Mouse (Mus musculus) neural tube, embryonic 11.5 days (tissue): ENCODE measurements around the gene Dusp2. TPM values are rescaled to one million over a fixed set of nuclear protein-coding genes. Genes with fewer than 3 reads are reported as not detected.
"Not testable (repeated sequence)": the region's sequence is repeated elsewhere in the genome, so short reads cannot be mapped to it uniquely, and the experiment has no call there.

Source experiments
- ATAC-seq: fragments of 200-750 bp; cut with Nextera tagmentation; 2 replicates; pipeline ENCODE4 v1.8.0; 2017; ENCODE audit warnings: moderate number of reproducible peaks, mild to moderate bottlenecking, moderate TSS enrichment, moderate library complexity; ENCODE audit not compliant: insufficient read depth, low FRiP score, low TSS enrichment
- DNase-seq: peaks from one replicate; pipeline ENCODE4 v3.0.0-alpha.2; 2015; ENCODE audit warnings: low spot score
- H3K27ac ChIP-seq: fragments of 300-500 bp; sonication (generic); 2 replicates; pipeline ENCODE4 v1.5.1; 2014; ENCODE audit warnings: low read depth, mild to moderate bottlenecking, low read length
- H3K27me3 ChIP-seq: fragments of 300-500 bp; sonication (generic); 2 replicates; pipeline ENCODE4 v1.6.1; 2014; ENCODE audit warnings: mild to moderate bottlenecking, low read length, mixed read lengths; ENCODE audit not compliant: control insufficient read depth, insufficient read depth
- H3K36me3 ChIP-seq: fragments of 300-500 bp; sonication (generic); 2 replicates; pipeline ENCODE4 v1.6.1; 2014; ENCODE audit warnings: mild to moderate bottlenecking, low read length, moderate library complexity, mixed read lengths; ENCODE audit not compliant: control insufficient read depth, insufficient read depth
- H3K4me1 ChIP-seq: fragments of 300-500 bp; sonication (generic); 2 replicates; pipeline ENCODE4 v1.6.1; 2014; ENCODE audit warnings: low read length, mixed read lengths; ENCODE audit not compliant: control insufficient read depth, insufficient read depth
- H3K4me2 ChIP-seq: fragments of 300-500 bp; sonication (generic); 2 replicates; pipeline ENCODE4 v1.6.1; 2014; ENCODE audit warnings: low read depth, mild to moderate bottlenecking, moderate library complexity
- H3K4me3 ChIP-seq: fragments of 300-500 bp; sonication (generic); 2 replicates; pipeline ENCODE4 v1.5.1; 2014; ENCODE audit warnings: low read depth, low read length
- H3K9ac ChIP-seq: fragments of 300-500 bp; sonication (generic); 2 replicates; pipeline ENCODE4 v1.6.1; 2014; ENCODE audit warnings: mild to moderate bottlenecking, low read length
- H3K9me3 ChIP-seq: fragments of 300-500 bp; sonication (generic); 2 replicates; pipeline ENCODE4 v1.6.1; 2016; ENCODE audit warnings: low read length; ENCODE audit not compliant: control insufficient read depth
- WGBS: fragments of 180-500 bp; shearing (Covaris S2); extraction: QIAGEN DNeasy Blood & Tissue Kit; methylation state at CpG from one replicate; pipeline ENCODE4 v1.1.7; 2014; 5-methylcytosine and 5-hydroxymethylcytosine counted together
- polyA plus RNA-seq: library from polyadenylated mRNA; unstranded; fragments of >200 nt; fragmentation: Nextera tagmentation; extraction: Ambion mirVana; gene quantifications from 2 replicates; pipeline ENCODE4 v1.2.1, GENCODE M21; 2014

The Dusp2 gene
- polyA plus RNA-seq: 7.0 TPM in 2 replicates

- Histone ChIP-seq H3K9ac (peak within 1 kb of the TSS; percentile 48), H3K27ac (no peak within 1 kb of the TSS), H3K9me3 (no peaks in the 10 kb centered on the region), H3K36me3 (no peaks in the 10 kb centered on the region), H3K4me2 (peak within 1 kb of the TSS; percentile 73), H3K4me3 (peak within 1 kb of the TSS; percentile 39), H3K4me1 (0 out of 2 replicates have a peak, but pooled peaks cover 3% of the 10 kb centered on the region), H3K27me3 (peaks cover 27% of the 10 kb centered on the region)
- WGBS: under 1% methylated on average over 65 of the region's 76 CpGs
- peak; percentile 45; the same call in 1 of the 2 replicates for ATAC-seq
- peak; percentile 67 for DNase-seq
Measured at GRCm38 (mm10) chr2:127335767-127336496, at the start of gene Dusp2. Gene Dusp2, plus strand, starts transcription at chr2:127336159.

GRCm38 (mm10) chr2:127292250-127292649 lies 43.7 kb upstream of the Dusp2 start:
- DNase-seq: no peak
- 86% methylated on average over 4 of the region's 4 CpGs for WGBS
- Histone ChIP-seq H3K9ac (no peak overlapping the region), H3K27me3 (no peaks in the 10 kb centered on the region), H3K4me3 (no peak overlapping the region), H3K4me1 (no peaks in the 10 kb centered on the region), H3K27ac (no peak overlapping the region), H3K9me3 (no peaks in the 10 kb centered on the region), H3K4me2 (no peak overlapping the region), H3K36me3 (peaks cover 9% of the 10 kb centered on the region)
- no peak for ATAC-seq

- Histone ChIP-seq H3K27me3 (no peaks in the 10 kb centered on the region), H3K9ac (no peak overlapping the region), H3K36me3 (peaks cover 8% of the 10 kb centered on the region), H3K9me3 (no peaks in the 10 kb centered on the region), H3K4me2 (no peak overlapping the region), H3K27ac (no peak overlapping the region), H3K4me3 (no peak overlapping the region), H3K4me1 (no peaks in the 10 kb centered on the region)
- 95% methylated on average over 7 of the region's 7 CpGs for WGBS
- ATAC-seq: no peak
- DNase-seq: no peak
Measured at GRCm38 (mm10) chr2:127297001-127297805, 38.8 kb upstream of the Dusp2 start.

- H3K4me2 ChIP-seq: no peak overlapping the region
Measured at GRCm38 (mm10) chr2:127298056-127298455, 37.9 kb upstream of the Dusp2 start.

GRCm38 (mm10) chr2:127300701-127301100 lies 35.3 kb upstream of the Dusp2 start:
- no peak overlapping the region for H3K4me2 ChIP-seq
- H3K4me3 ChIP-seq: no peak overlapping the region
- 83% methylated on average over 3 of the region's 3 CpGs for WGBS
- ATAC-seq (no peak), DNase-seq (no peak)
- no peak overlapping the region for H3K9ac ChIP-seq
- H3K36me3 ChIP-seq: peaks cover 7% of the 10 kb centered on the region; the same call in 1 of the 2 replicates
- H3K9me3 ChIP-seq: no peaks in the 10 kb centered on the region
- H3K27me3 ChIP-seq: no peaks in the 10 kb centered on the region
- H3K4me1 ChIP-seq: no peaks in the 10 kb centered on the region
- H3K27ac ChIP-seq: no peak overlapping the region

More at GRCm38 (mm10) chr2:127298056-127298455, 37.9 kb upstream of the Dusp2 start:
- DNase-seq (no peak), ATAC-seq (no peak)
- Histone ChIP-seq H3K9ac (no peak overlapping the region), H3K27me3 (no peaks in the 10 kb centered on the region), H3K27ac (no peak overlapping the region), H3K9me3 (no peaks in the 10 kb centered on the region), H3K36me3 (peaks cover 7% of the 10 kb centered on the region; the same call in 1 of the 2 replicates), H3K4me3 (no peak overlapping the region), H3K4me1 (no peaks in the 10 kb centered on the region)
- WGBS: 94% methylated on average over 1 of the region's 1 CpGs

GRCm38 (mm10) chr2:127301883-127302282 lies 34.1 kb upstream of the Dusp2 start:
- Histone ChIP-seq H3K4me2 (no peak overlapping the region), H3K36me3 (peaks cover 7% of the 10 kb centered on the region; the same call in 1 of the 2 replicates), H3K4me3 (no peak overlapping the region), H3K27ac (no peak overlapping the region), H3K4me1 (no peaks in the 10 kb centered on the region), H3K9ac (no peak overlapping the region), H3K27me3 (no peaks in the 10 kb centered on the region), H3K9me3 (no peaks in the 10 kb centered on the region)
- ATAC-seq (no peak), DNase-seq (no peak)
- 90% methylated on average over 3 of the region's 3 CpGs for WGBS

GRCm38 (mm10) chr2:127304192-127304591 lies 31.8 kb upstream of the Dusp2 start:
- H3K4me1 ChIP-seq, H3K36me3 ChIP-seq, ATAC-seq, H3K9me3 ChIP-seq, H3K27ac ChIP-seq, H3K4me2 ChIP-seq, DNase-seq, H3K4me3 ChIP-seq, H3K9ac ChIP-seq, H3K27me3 ChIP-seq: not testable (repeated sequence)
- WGBS: 94% methylated on average over 4 of the region's 4 CpGs

GRCm38 (mm10) chr2:127304609-127305210 lies 31.2 kb upstream of the Dusp2 start:
- no peak overlapping the region for H3K4me3 ChIP-seq
- no peak overlapping the region for H3K4me2 ChIP-seq
- H3K27me3 ChIP-seq: no peaks in the 10 kb centered on the region
- H3K4me1 ChIP-seq: no peaks in the 10 kb centered on the region
- WGBS: 92% methylated on average over 3 of the region's 3 CpGs
- no peaks in the 10 kb centered on the region for H3K9me3 ChIP-seq
- ATAC-seq (no peak), DNase-seq (no peak)
- H3K27ac ChIP-seq: no peak overlapping the region
- no peaks in the 10 kb centered on the region; the same call in 1 of the 2 replicates for H3K36me3 ChIP-seq
- H3K9ac ChIP-seq: no peak overlapping the region
